8 mouse cellular contexts compared by ENCODE assay signal in genomic region chr4:40680250-40680860, GRCm38 (mm10). TPM values are rescaled to one million over a fixed set of nuclear protein-coding genes. Genes with fewer than 3 reads are reported as not detected.
DNase-seq lines count a peak whose midpoint lies in the region; ATAC-seq and TF ChIP-seq lines count a peak whose summit lies in the region.
"Had no signal": no experiment of that assay in that cellular context is flagged by ENCODE, and none has a peak within 500 bp of the region (broad histone marks: within the 10 kb centered on the region; RNA-seq: fewer than 3 reads in every experiment).

No protein-coding gene starts in this region.

- 0 out of 2 replicates have a peak, but pooled peaks cover 2% of the 10 kb centered on the region for H3K4me1 ChIP-seq in liver, embryonic 11.5 days (replicated peaks; ENCODE audit: control insufficient read depth, insufficient read depth, low read length)
- no peaks in the 10 kb centered on the region for H3K4me1 ChIP-seq in kidney, postnatal 0 days (replicated peaks; ENCODE audit: insufficient read depth, low read length)
- H3K4me1 ChIP-seq in midbrain, postnatal 0 days (ENCODE audit: insufficient read depth, low read length), result peaks cover 4% of the 10 kb centered on the region; the same call in 1 of the 2 replicates
- H3K4me1 ChIP-seq: liver, embryonic 15.5 days had no signal

- 44% methylated on average over 5 of the region's 5 CpGs for WGBS in liver, embryonic 11.5 days
- 54% methylated on average over 5 of the region's 5 CpGs for WGBS in kidney, postnatal 0 days
- WGBS in midbrain, postnatal 0 days, result 51% methylated on average over 5 of the region's 5 CpGs

- H3K9me3 ChIP-seq in liver, embryonic 11.5 days (ENCODE audit: control insufficient read depth, low read length), result no peaks in the 10 kb centered on the region
- H3K9me3 ChIP-seq in kidney, postnatal 0 days (replicated peaks; ENCODE audit: low read length), result no peaks in the 10 kb centered on the region
- no peaks in the 10 kb centered on the region for H3K9me3 ChIP-seq in midbrain, postnatal 0 days (ENCODE audit: low read length)
- H3K9me3 ChIP-seq: liver, embryonic 15.5 days had no signal

- H3K27ac ChIP-seq in liver, embryonic 11.5 days (ENCODE audit: low read depth, low read length), result no peak overlapping the region
- H3K27ac ChIP-seq in kidney, postnatal 0 days, result no peak overlapping the region
- H3K27ac ChIP-seq in midbrain, postnatal 0 days (ENCODE audit: low read depth, low read length), result no peak overlapping the region
- H3K27ac ChIP-seq: liver, embryonic 15.5 days had no signal

- no peak; the same call in 1 of the 2 replicates for ATAC-seq in liver, embryonic 11.5 days (replicated peaks; ENCODE audit: low FRiP score)
- peak; percentile 65 for ATAC-seq in Patski
- no peak for ATAC-seq in kidney, postnatal 0 days (replicated peaks; ENCODE audit: low FRiP score, low read depth)
- ATAC-seq in midbrain, postnatal 0 days (ENCODE audit: low FRiP score), result no peak

- POLR2A ChIA-PET in Patski (lab: Charles Lee), result no interaction called here

- peak; percentile 78 for TF ChIP-seq CTCF in Patski (IDR thresholded peaks at IDR 0.05)
- peak; percentile 81 for TF ChIP-seq CTCF in kidney, postnatal 0 days (IDR thresholded peaks at IDR 0.05; ENCODE audit: low read depth)
- peak; percentile 83 for TF ChIP-seq CTCF in midbrain, postnatal 0 days (IDR thresholded peaks at IDR 0.05)

- CTCF ChIA-PET in Patski (lab: Charles Lee), result interaction anchor here (0.6 to 3.3 kb wide), 5 partner anchors 9 to 379 kb away, joined by 4 to 19 read pairs (median 8); partner anchors contain the start of gene Dnaja1

- H3K27me3 ChIP-seq in liver, embryonic 11.5 days (replicated peaks; ENCODE audit: control insufficient read depth, insufficient read depth, low read length), result no peaks in the 10 kb centered on the region; the same call in 1 of the 2 replicates
- H3K27me3 ChIP-seq in Patski, result no peaks in the 10 kb centered on the region
- H3K27me3 ChIP-seq in kidney, postnatal 0 days (ENCODE audit: insufficient read depth, low read length), result no peaks in the 10 kb centered on the region
- H3K27me3 ChIP-seq in midbrain, postnatal 0 days (ENCODE audit: insufficient read depth, low read length), result no peaks in the 10 kb centered on the region
- H3K27me3 ChIP-seq: liver, embryonic 15.5 days had no signal

- DNase-seq in liver (peak; percentile 38), Patski (ENCODE audit: low read depth, low spot score) (no peak)
- no peak for DNase-seq in liver, embryonic 11.5 days (ENCODE audit: low spot score)
- peak; percentile 88 for DNase-seq in embryo, embryonic 10 days (ENCODE audit: low spot score)
- peak; percentile 76 for DNase-seq in kidney, postnatal 0 days (ENCODE audit: low spot score)
- peak; percentile 52 for DNase-seq in midbrain, postnatal 0 days (ENCODE audit: low spot score)
- no peak for DNase-seq in ovary, postnatal 10 days (ENCODE audit: low spot score)

- H3K9ac ChIP-seq in liver, embryonic 11.5 days (ENCODE audit: low read depth, low read length), result no peak overlapping the region
- H3K9ac ChIP-seq in kidney, postnatal 0 days (ENCODE audit: low read depth, low read length), result no peak overlapping the region
- H3K9ac ChIP-seq in midbrain, postnatal 0 days (replicated peaks; ENCODE audit: low read length, poor library complexity, severe bottlenecking), result no peak overlapping the region
- H3K9ac ChIP-seq: liver, embryonic 15.5 days had no signal

- H3K36me3 ChIP-seq in liver, embryonic 11.5 days (ENCODE audit: control insufficient read depth, insufficient read depth, low read length), result no peaks in the 10 kb centered on the region
- H3K36me3 ChIP-seq in kidney, postnatal 0 days (ENCODE audit: insufficient read depth, low read length), result 0 out of 2 replicates have a peak, but pooled peaks cover 2% of the 10 kb centered on the region
- H3K36me3 ChIP-seq in midbrain, postnatal 0 days (ENCODE audit: insufficient read depth, low read length), result no peaks in the 10 kb centered on the region
- H3K36me3 ChIP-seq: liver, embryonic 15.5 days had no signal

- H3K4me2 ChIP-seq in liver, embryonic 11.5 days, result no peak overlapping the region
- no peak overlapping the region for H3K4me2 ChIP-seq in kidney, postnatal 0 days (ENCODE audit: low read length)
- H3K4me2 ChIP-seq in midbrain, postnatal 0 days (ENCODE audit: low read depth, low read length, poor library complexity, severe bottlenecking), result no peak overlapping the region
- H3K4me2 ChIP-seq: liver, embryonic 15.5 days had no signal

- H3K4me3 ChIP-seq in liver, embryonic 11.5 days (ENCODE audit: low read depth, low read length), result no peak overlapping the region
- no peak overlapping the region for H3K4me3 ChIP-seq in kidney, postnatal 0 days (replicated peaks; ENCODE audit: low read depth, low read length)
- H3K4me3 ChIP-seq in midbrain, postnatal 0 days (ENCODE audit: low read depth, low read length), result no peak overlapping the region
- H3K4me3 ChIP-seq: liver, embryonic 15.5 days had no signal

- in situ Hi-C loops in Patski (cut with MboI; ENCODE audit: low pct_unique_long_range_greater_than_20kb), result loop anchor here (5.0 kb wide), 1 partner anchor 538 kb away; the partner anchor contains the start of gene Aco1

RNA-seq across cellular contexts. Expression of gene Aptx, which starts 22.6 kb away (rescaled TPM):
- polyA plus RNA-seq in liver, embryonic 11.5 days (2014; fragmentation: Nextera tagmentation; extraction: Ambion mirVana), result 21.2 and 23.4 TPM in 2 replicates
- 23.1 TPM for polyA plus RNA-seq in Patski (2021)
- polyA plus RNA-seq in kidney, postnatal 0 days (2015; fragmentation: Nextera tagmentation; extraction: Ambion mirVana), result 25.7 and 26.2 TPM in 2 replicates
- 17.3 and 18.4 TPM in 2 replicates for total RNA-seq in midbrain, postnatal 0 days (2014; rRNA removed)
- 31.3 and 34.6 TPM in 2 replicates for polyA plus RNA-seq in midbrain, postnatal 0 days (2015; fragmentation: Nextera tagmentation; extraction: Ambion mirVana)

RNA-seq across cellular contexts. Expression of gene Dnaja1, which starts 41.6 kb away (rescaled TPM):
- 389 and 420 TPM in 2 replicates for polyA plus RNA-seq in liver, embryonic 11.5 days (2014; fragmentation: Nextera tagmentation; extraction: Ambion mirVana)
- polyA plus RNA-seq in Patski (2021), result 162 TPM
- polyA plus RNA-seq in kidney, postnatal 0 days (2015; fragmentation: Nextera tagmentation; extraction: Ambion mirVana), result 417 and 435 TPM in 2 replicates
- total RNA-seq in midbrain, postnatal 0 days (2014; rRNA removed), result 104 and 140 TPM in 2 replicates
- 585 and 650 TPM in 2 replicates for polyA plus RNA-seq in midbrain, postnatal 0 days (2015; fragmentation: Nextera tagmentation; extraction: Ambion mirVana)

Comparison
In these comparisons a context has a peak if more than half of its experiments do, and no peak if none do; other contexts are left out.
1. DNase-seq: peak in liver (single experiment), embryo, embryonic 10 days (single experiment), kidney, postnatal 0 days (single experiment) and midbrain, postnatal 0 days (single experiment); none in liver, embryonic 11.5 days (single experiment), Patski (single experiment) and ovary, postnatal 10 days (single experiment).
2. Peak in every context shown above with its lines, with median percentiles within 50 percentile points of each other: CTCF ChIP-seq.